Mouse (Mus musculus) thymus, postnatal 0 days (tissue): ENCODE data around the gene Crhr2. TPM values are rescaled to one million over a fixed set of nuclear protein-coding genes. Genes with fewer than 3 reads are reported as not detected.

ENCODE experiments used
- DNase-seq: peaks from one replicate; pipeline ENCODE4 v3.0.0-alpha.2; 2015; ENCODE audit warnings: low spot score
- polyA plus RNA-seq: library from polyadenylated mRNA; unstranded; fragments of >200 nt; fragmentation: Nextera tagmentation; extraction: Ambion mirVana; gene quantifications from 2 replicates; pipeline ENCODE4 v1.2.1, GENCODE M21; 2015

The Crhr2 gene
- polyA plus RNA-seq, 1 experiment from 2014 or later: 0.07 TPM

GRCm38 (mm10) chr6:55123056-55123455 is 9.8 kb downstream of the Crhr2 start:
- no peak for DNase-seq

- DNase-seq: no peak
Measured at GRCm38 (mm10) chr6:55117325-55118109, 15.3 kb downstream of the Crhr2 start.

GRCm38 (mm10) chr6:55108358-55108757 is 24.5 kb downstream of the Crhr2 start:
- peak; percentile 46 for DNase-seq

- no peak for DNase-seq
Measured at GRCm38 (mm10) chr6:55098603-55099002, 34.2 kb downstream of the Crhr2 start.

GRCm38 (mm10) chr6:55098030-55098429 is 34.8 kb downstream of the Crhr2 start:
- DNase-seq: no peak

- DNase-seq: no peak
Measured at GRCm38 (mm10) chr6:55093431-55094146, 39.2 kb downstream of the Crhr2 start.

GRCm38 (mm10) chr6:55091396-55091795 is 41.4 kb downstream of the Crhr2 start:
- DNase-seq: no peak

- no peak for DNase-seq
Measured at GRCm38 (mm10) chr6:55090639-55091038, 42.2 kb downstream of the Crhr2 start.

GRCm38 (mm10) chr6:55087355-55087754 is 45.5 kb downstream of the Crhr2 start:
- DNase-seq: no peak

- DNase-seq: no peak
Measured at GRCm38 (mm10) chr6:55082261-55083051, 50.4 kb downstream of the Crhr2 start.

GRCm38 (mm10) chr6:55081379-55081778 is 51.4 kb downstream of the Crhr2 start:
- no peak for DNase-seq

GRCm38 (mm10) chr6:55076561-55077255 is 56.1 kb downstream of the Crhr2 start:
- no peak for DNase-seq

GRCm38 (mm10) chr6:55065903-55066302 is 66.9 kb downstream of the Crhr2 start:
- no peak for DNase-seq

GRCm38 (mm10) chr6:55064477-55064827 is 68.4 kb downstream of the Crhr2 start:
- no peak for DNase-seq

GRCm38 (mm10) chr6:55063793-55064476 is 68.9 kb downstream of the Crhr2 start:
- DNase-seq: no peak

GRCm38 (mm10) chr6:55062200-55062599 is 70.6 kb downstream of the Crhr2 start:
- no peak for DNase-seq

GRCm38 (mm10) chr6:55061328-55061727 is 71.5 kb downstream of the Crhr2 start:
- DNase-seq: no peak

GRCm38 (mm10) chr6:55060241-55060825 is 72.5 kb downstream of the Crhr2 start:
- no peak for DNase-seq

- DNase-seq: no peak
Measured at GRCm38 (mm10) chr6:55057427-55057826, 75.4 kb downstream of the Crhr2 start.

- DNase-seq: no peak
Measured at GRCm38 (mm10) chr6:55054491-55054890, 78.3 kb downstream of the Crhr2 start.
